Mouse (Mus musculus) heart, adult 2 months (tissue): ENCODE results near the gene Plekha1.

Experiments
- CTCF ChIP-seq: fragments of 200-600 bp; IDR thresholded peaks from 2 replicates; pipeline ENCODE4 v1.8.1; 2022; ENCODE audit warnings: antibody characterized with exemption, mild to moderate bottlenecking, moderate library complexity
- POLR2A ChIP-seq: fragments of 200-500 bp; IDR thresholded peaks from 2 replicates; pipeline ENCODE4 v1.6.1; 2011; ENCODE audit warnings: mild to moderate bottlenecking, low read depth, low read length, control low read depth; ENCODE audit not compliant: insufficient read depth

DNA sequence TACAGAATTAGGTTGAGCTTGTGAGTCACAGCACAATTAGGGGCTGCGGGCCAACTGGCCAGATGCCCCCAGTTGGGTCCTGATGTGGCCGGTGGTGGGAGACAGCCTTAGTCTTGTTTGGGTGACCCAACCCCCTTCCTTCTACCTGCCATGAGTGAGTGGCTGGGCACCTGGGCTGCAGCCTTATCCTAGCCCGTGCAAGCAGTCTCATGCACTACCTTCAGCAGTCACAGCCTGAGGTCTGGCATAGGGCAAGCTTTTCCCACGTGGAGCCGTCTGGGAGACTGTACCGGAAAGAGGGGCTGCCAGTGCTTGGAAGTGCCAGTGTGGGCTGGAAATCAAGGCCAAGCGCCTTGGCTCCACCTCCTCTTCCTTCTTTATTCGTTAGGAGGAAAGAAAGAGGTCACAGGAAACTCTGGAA, 83.8 kb downstream of the Plekha1 start:
- TF ChIP-seq CTCF (no peak), POLR2A (no peak)
